Mouse (Mus musculus) spleen, adult 10 weeks (tissue): ENCODE data around the gene Gm5148. TPM values are rescaled to one million over a fixed set of nuclear protein-coding genes. Genes with fewer than 3 reads are reported as not detected.

Experiments
- polyA plus RNA-seq: library from polyadenylated mRNA; stranded (reverse); fragments of 350-450 nt; fragmentation: Illumina TruSeq; extraction: RNeasy Lipid Tissue Mini Kit (QIAGEN cat#74804); gene quantifications from one replicate; pipeline ENCODE4 v1.2.3, GENCODE M21; 2015; ENCODE audit warnings: low replicate concordance; ENCODE audit not compliant: insufficient read depth

Gene Gm5148
- 0.28 TPM for polyA plus RNA-seq

GRCm38 (mm10) chr3:37724171-37724804, at the start of gene Gm5148:
TSS of gene Gm5148 (minus strand) at chr3:37724490.

Other genes starting within 250 kb of the Gm5148 start
- 3.8 TPM for gene Spry1, start 84.5 kb downstream of the Gm5148 start, polyA plus RNA-seq